Mouse (Mus musculus): ENCODE measurements around the gene Tnxb. TPM values are rescaled to one million over a fixed set of nuclear protein-coding genes. Genes with fewer than 3 reads are reported as not detected.
"Not testable (repeated sequence)": the region's sequence is repeated elsewhere in the genome, so short reads cannot be mapped to it uniquely, and the experiment has no call there.

Tnxb gene
- polyA plus RNA-seq, 1 experiment from 2014 or later = 0.27 TPM

- Histone ChIP-seq H3K4me2 (ENCODE audit: low read depth, low read length) (no peak overlapping the region), H3K27me3 (ENCODE audit: control insufficient read depth, insufficient read depth, low read depth, low read length) (no peaks in the 10 kb centered on the region), H3K27ac (ENCODE audit: low read length) (no peak overlapping the region), H3K36me3 (ENCODE audit: control insufficient read depth, insufficient read depth) (no peaks in the 10 kb centered on the region), H3K4me1 (ENCODE audit: control insufficient read depth, low read depth, low read length) (no peaks in the 10 kb centered on the region), H3K9ac (ENCODE audit: low read depth, low read length) (no peak overlapping the region), H3K9me3 (replicated peaks; ENCODE audit: control insufficient read depth, low read length) (no peaks in the 10 kb centered on the region), H3K4me3 (ENCODE audit: low read depth, low read length) (no peak overlapping the region)
- 23% methylated on average over 2 of the region's 2 CpGs for WGBS (ENCODE audit: insufficient replicate concordance)
- ATAC-seq (ENCODE audit: low read depth) = no peak
These were observed 30.3 kb downstream of the Tnxb start for GRCm38 (mm10) chr17:34700671-34701071.

GRCm38 (mm10) chr17:34706476-34706875 lies 36.1 kb downstream of the Tnxb start:
- not testable (repeated sequence) for H3K27me3 ChIP-seq (ENCODE audit: control insufficient read depth, insufficient read depth, low read depth, low read length); H3K9ac ChIP-seq (ENCODE audit: low read depth, low read length); H3K27ac ChIP-seq (ENCODE audit: low read length); H3K9me3 ChIP-seq (replicated peaks; ENCODE audit: control insufficient read depth, low read length); H3K4me2 ChIP-seq (ENCODE audit: low read depth, low read length); ATAC-seq (ENCODE audit: low read depth); H3K36me3 ChIP-seq (ENCODE audit: control insufficient read depth, insufficient read depth); H3K4me1 ChIP-seq (ENCODE audit: control insufficient read depth, low read depth, low read length); H3K4me3 ChIP-seq (ENCODE audit: low read depth, low read length)
- 51% methylated on average over 2 of the region's 2 CpGs for WGBS (ENCODE audit: insufficient replicate concordance)

GRCm38 (mm10) chr17:34712951-34713350 lies 42.6 kb downstream of the Tnxb start:
- H3K27me3 ChIP-seq (ENCODE audit: control insufficient read depth, insufficient read depth, low read depth, low read length) = no peaks in the 10 kb centered on the region
- H3K27ac ChIP-seq (ENCODE audit: low read length) = no peak overlapping the region
- 35% methylated on average over 6 of the region's 6 CpGs for WGBS (ENCODE audit: insufficient replicate concordance)
- no peak for ATAC-seq (ENCODE audit: low read depth)
- H3K9ac ChIP-seq (ENCODE audit: low read depth, low read length) = no peak overlapping the region
- H3K4me3 ChIP-seq (ENCODE audit: low read depth, low read length) = no peak overlapping the region
- no peaks in the 10 kb centered on the region for H3K9me3 ChIP-seq (replicated peaks; ENCODE audit: control insufficient read depth, low read length)
- H3K4me1 ChIP-seq (ENCODE audit: control insufficient read depth, low read depth, low read length) = no peaks in the 10 kb centered on the region
- H3K36me3 ChIP-seq (ENCODE audit: control insufficient read depth, insufficient read depth) = no peaks in the 10 kb centered on the region
- no peak overlapping the region for H3K4me2 ChIP-seq (ENCODE audit: low read depth, low read length)

- not testable (repeated sequence) for H3K9ac ChIP-seq (ENCODE audit: low read depth, low read length); H3K4me3 ChIP-seq (ENCODE audit: low read depth, low read length); H3K36me3 ChIP-seq (ENCODE audit: control insufficient read depth, insufficient read depth); H3K9me3 ChIP-seq (replicated peaks; ENCODE audit: control insufficient read depth, low read length); H3K27me3 ChIP-seq (ENCODE audit: control insufficient read depth, insufficient read depth, low read depth, low read length); ATAC-seq (ENCODE audit: low read depth); H3K4me2 ChIP-seq (ENCODE audit: low read depth, low read length); H3K4me1 ChIP-seq (ENCODE audit: control insufficient read depth, low read depth, low read length); H3K27ac ChIP-seq (ENCODE audit: low read length)
- 41% methylated on average over 9 of the region's 9 CpGs for WGBS (ENCODE audit: insufficient replicate concordance)
These were observed 44.0 kb downstream of the Tnxb start for GRCm38 (mm10) chr17:34714181-34714907.

GRCm38 (mm10) chr17:34714908-34715445 lies 44.6 kb downstream of the Tnxb start:
- 63% methylated on average over 5 of the region's 5 CpGs for WGBS (ENCODE audit: insufficient replicate concordance)
- H3K4me1 ChIP-seq (ENCODE audit: control insufficient read depth, low read depth, low read length); H3K27me3 ChIP-seq (ENCODE audit: control insufficient read depth, insufficient read depth, low read depth, low read length); H3K36me3 ChIP-seq (ENCODE audit: control insufficient read depth, insufficient read depth); H3K9ac ChIP-seq (ENCODE audit: low read depth, low read length); H3K4me2 ChIP-seq (ENCODE audit: low read depth, low read length); ATAC-seq (ENCODE audit: low read depth); H3K27ac ChIP-seq (ENCODE audit: low read length); H3K9me3 ChIP-seq (replicated peaks; ENCODE audit: control insufficient read depth, low read length); H3K4me3 ChIP-seq (ENCODE audit: low read depth, low read length): not testable (repeated sequence)

- not testable (repeated sequence) for ATAC-seq (ENCODE audit: low read depth); H3K4me3 ChIP-seq (ENCODE audit: low read depth, low read length); H3K9ac ChIP-seq (ENCODE audit: low read depth, low read length); H3K36me3 ChIP-seq (ENCODE audit: control insufficient read depth, insufficient read depth); H3K4me1 ChIP-seq (ENCODE audit: control insufficient read depth, low read depth, low read length); H3K27me3 ChIP-seq (ENCODE audit: control insufficient read depth, insufficient read depth, low read depth, low read length); H3K4me2 ChIP-seq (ENCODE audit: low read depth, low read length); H3K9me3 ChIP-seq (replicated peaks; ENCODE audit: control insufficient read depth, low read length); H3K27ac ChIP-seq (ENCODE audit: low read length)
- WGBS (ENCODE audit: insufficient replicate concordance) = 66% methylated on average over 6 of the region's 7 CpGs
These were observed 45.1 kb downstream of the Tnxb start for GRCm38 (mm10) chr17:34715451-34715850.

- 81% methylated on average over 15 of the region's 15 CpGs for WGBS (ENCODE audit: insufficient replicate concordance)
- H3K9me3 ChIP-seq (replicated peaks; ENCODE audit: control insufficient read depth, low read length) = no peaks in the 10 kb centered on the region
- H3K4me1 ChIP-seq (ENCODE audit: control insufficient read depth, low read depth, low read length) = no peaks in the 10 kb centered on the region
- no peak for ATAC-seq (ENCODE audit: low read depth)
- H3K4me2 ChIP-seq (ENCODE audit: low read depth, low read length) = no peak overlapping the region
- no peaks in the 10 kb centered on the region for H3K36me3 ChIP-seq (ENCODE audit: control insufficient read depth, insufficient read depth)
- H3K27me3 ChIP-seq (ENCODE audit: control insufficient read depth, insufficient read depth, low read depth, low read length) = no peaks in the 10 kb centered on the region
- H3K4me3 ChIP-seq (ENCODE audit: low read depth, low read length) = no peak overlapping the region
- H3K27ac ChIP-seq (ENCODE audit: low read length) = no peak overlapping the region
- H3K9ac ChIP-seq (ENCODE audit: low read depth, low read length) = no peak overlapping the region
These were observed 45.9 kb downstream of the Tnxb start for GRCm38 (mm10) chr17:34716247-34716646.

- H3K27me3 ChIP-seq (ENCODE audit: control insufficient read depth, insufficient read depth, low read depth, low read length) = no peaks in the 10 kb centered on the region
- H3K4me3 ChIP-seq (ENCODE audit: low read depth, low read length) = no peak overlapping the region
- H3K27ac ChIP-seq (ENCODE audit: low read length) = no peak overlapping the region
- WGBS (ENCODE audit: insufficient replicate concordance) = 65% methylated on average over 11 of the region's 11 CpGs
- no peaks in the 10 kb centered on the region for H3K9me3 ChIP-seq (replicated peaks; ENCODE audit: control insufficient read depth, low read length)
- H3K4me1 ChIP-seq (ENCODE audit: control insufficient read depth, low read depth, low read length) = no peaks in the 10 kb centered on the region
- no peak for ATAC-seq (ENCODE audit: low read depth)
- no peaks in the 10 kb centered on the region for H3K36me3 ChIP-seq (ENCODE audit: control insufficient read depth, insufficient read depth)
- no peak overlapping the region for H3K9ac ChIP-seq (ENCODE audit: low read depth, low read length)
- no peak overlapping the region for H3K4me2 ChIP-seq (ENCODE audit: low read depth, low read length)
These were observed 47.1 kb downstream of the Tnxb start for GRCm38 (mm10) chr17:34717401-34717800.

GRCm38 (mm10) chr17:34719886-34720285 lies 49.6 kb downstream of the Tnxb start:
- not testable (repeated sequence) for H3K9ac ChIP-seq (ENCODE audit: low read depth, low read length); H3K36me3 ChIP-seq (ENCODE audit: control insufficient read depth, insufficient read depth); H3K4me2 ChIP-seq (ENCODE audit: low read depth, low read length); H3K4me1 ChIP-seq (ENCODE audit: control insufficient read depth, low read depth, low read length); H3K4me3 ChIP-seq (ENCODE audit: low read depth, low read length); ATAC-seq (ENCODE audit: low read depth); H3K9me3 ChIP-seq (replicated peaks; ENCODE audit: control insufficient read depth, low read length); H3K27me3 ChIP-seq (ENCODE audit: control insufficient read depth, insufficient read depth, low read depth, low read length); H3K27ac ChIP-seq (ENCODE audit: low read length)
- WGBS (ENCODE audit: insufficient replicate concordance) = 50% methylated on average over 8 of the region's 8 CpGs

Data from liver, embryonic 16.5 days (tissue).